Mouse (Mus musculus): ENCODE results near the gene Tcp11.

GRCm38 (mm10) chr17:28080817-28081165 is 352 bp upstream of the Tcp11 start:
- TF ChIP-seq POLR2A (IDR thresholded peaks at IDR 0.05; ENCODE audit: borderline replicate concordance, insufficient read depth, low read length) = no peak
- no peak for TF ChIP-seq CTCF (IDR thresholded peaks at IDR 0.05; ENCODE audit: borderline replicate concordance, insufficient read depth, low read depth, low read length)

All from cerebellum, adult 2 months (tissue).